Mouse (Mus musculus): Measurements from ENCODE around the gene Ttn.

DNA sequence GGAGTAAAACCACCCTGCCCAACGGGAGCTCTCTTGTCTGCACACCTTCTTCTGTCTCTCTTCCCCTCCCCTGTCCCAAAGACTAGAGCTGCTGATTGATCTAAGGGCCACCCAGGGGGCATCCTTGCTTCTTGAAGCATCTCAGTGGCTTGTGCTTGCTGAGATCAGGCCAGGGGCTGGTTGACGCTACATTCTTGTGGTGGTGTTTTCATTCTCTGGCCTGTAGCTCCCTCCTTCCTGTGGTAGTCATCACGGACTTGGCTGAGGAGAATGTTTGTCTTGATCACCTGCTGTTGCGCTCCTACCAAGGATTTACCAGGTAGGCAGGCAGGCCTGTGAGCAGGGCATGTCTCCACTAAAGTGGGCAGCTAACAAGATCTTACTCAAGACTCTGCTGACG, 279.6 kb downstream of the Ttn start:
- no peak for TF ChIP-seq CTCF (IDR thresholded peaks at IDR 0.05; ENCODE audit: extremely low read depth, insufficient read depth, low read length)
- no peak for TF ChIP-seq POLR2A (IDR thresholded peaks at IDR 0.05; ENCODE audit: extremely low read depth, insufficient read depth, low read length)

All from cortical plate, adult 2 months (tissue).